Mouse (Mus musculus) gonadal fat pad, adult 2 months (tissue): Measurements from ENCODE around the gene Tatdn2. TPM values are rescaled to one million over a fixed set of nuclear protein-coding genes. Genes with fewer than 3 reads are reported as not detected.

Source experiments
- DNase-seq: peaks from one replicate; pipeline ENCODE4 v3.0.0-alpha.2; 2012; ENCODE audit warnings: low read depth
- polyA plus RNA-seq: library from polyadenylated mRNA; depleted of rRNA; stranded (reverse); fragments of >200 nt; gene quantifications from 2 replicates; pipeline ENCODE4 v1.2.3, GENCODE M21; 2012; rRNA removed

Tatdn2 gene
- 29.3 and 34.7 TPM in 2 replicates for polyA plus RNA-seq

GRCm38 (mm10) chr6:113696582-113697221, at the start of gene Tatdn2:
Tatdn2 (plus strand) TSS chr6:113697050.
- peak; percentile 78 for DNase-seq

- no peak for DNase-seq
Measured at GRCm38 (mm10) chr6:113649346-113650196, 47.3 kb upstream of the Tatdn2 start.

GRCm38 (mm10) chr6:113650197-113650640, 46.6 kb upstream of the Tatdn2 start:
- DNase-seq, result no peak

- no peak for DNase-seq
Measured at GRCm38 (mm10) chr6:113651626-113652025, 45.2 kb upstream of the Tatdn2 start.

GRCm38 (mm10) chr6:113653551-113653950, 43.3 kb upstream of the Tatdn2 start:
- no peak for DNase-seq

GRCm38 (mm10) chr6:113654102-113654501, 42.7 kb upstream of the Tatdn2 start:
- no peak for DNase-seq

- no peak for DNase-seq
Measured at GRCm38 (mm10) chr6:113654753-113655397, 42.0 kb upstream of the Tatdn2 start.

- no peak for DNase-seq
Measured at GRCm38 (mm10) chr6:113655475-113655874, 41.4 kb upstream of the Tatdn2 start.

GRCm38 (mm10) chr6:113656847-113657246, 40.0 kb upstream of the Tatdn2 start:
- peak; percentile 73 for DNase-seq

GRCm38 (mm10) chr6:113658226-113658625, 38.6 kb upstream of the Tatdn2 start:
- no peak for DNase-seq

- no peak for DNase-seq
Measured at GRCm38 (mm10) chr6:113659648-113660491, 37.0 kb upstream of the Tatdn2 start.

- DNase-seq, result no peak
Measured at GRCm38 (mm10) chr6:113660492-113661352, 36.1 kb upstream of the Tatdn2 start.

GRCm38 (mm10) chr6:113661353-113662241, 35.3 kb upstream of the Tatdn2 start:
- DNase-seq, result no peak

- DNase-seq, result no peak
Measured at GRCm38 (mm10) chr6:113662964-113663700, 33.7 kb upstream of the Tatdn2 start.

GRCm38 (mm10) chr6:113664305-113664704, 32.5 kb upstream of the Tatdn2 start:
- no peak for DNase-seq

GRCm38 (mm10) chr6:113667611-113668122, 29.2 kb upstream of the Tatdn2 start:
- no peak for DNase-seq

GRCm38 (mm10) chr6:113668287-113669154, 28.3 kb upstream of the Tatdn2 start:
- no peak for DNase-seq

- no peak for DNase-seq
Measured at GRCm38 (mm10) chr6:113669821-113670220, 27.0 kb upstream of the Tatdn2 start.
